Mouse (Mus musculus): ENCODE data around the gene Gimap9. TPM values are rescaled to one million over a fixed set of nuclear protein-coding genes. Genes with fewer than 3 reads are reported as not detected.

The Gimap9 gene
- total RNA-seq, 2 experiments from 2014 or later = 1.1 to 1.3 TPM

- no peak for DNase-seq
- intact Hi-C loops (cut with DNase I) = no loop called here
Observed at GRCm38 (mm10) chr6:48685694-48686665, 10.1 kb downstream of the Gimap9 start.

DNA sequence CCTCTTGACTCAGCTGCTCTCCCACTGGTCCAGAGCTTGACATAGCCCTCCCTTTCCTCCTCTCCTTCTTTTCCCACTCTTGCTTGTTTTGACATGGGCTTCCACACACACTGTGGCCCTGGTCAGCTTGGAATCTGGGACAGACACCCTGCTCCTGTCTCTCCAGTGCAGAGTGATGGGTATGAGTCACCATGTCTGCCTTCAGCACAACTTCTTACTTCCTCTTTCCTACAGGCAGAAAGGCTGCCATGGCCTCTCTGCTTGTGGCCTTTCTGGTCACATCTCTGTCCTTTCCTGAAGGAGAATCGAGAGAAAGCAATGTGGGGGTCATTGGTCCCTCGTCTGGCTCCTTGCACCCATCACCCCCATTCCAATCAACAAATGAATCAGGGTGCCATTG lies 11.1 kb downstream of the Gimap9 start:
- DNase-seq = no peak
- intact Hi-C loops (cut with DNase I) = no loop called here

- intact Hi-C loops (cut with DNase I) = no loop called here
- no peak for DNase-seq
Observed at GRCm38 (mm10) chr6:48689320-48689719, 13.4 kb downstream of the Gimap9 start.

GRCm38 (mm10) chr6:48692962-48693361 lies 17.0 kb downstream of the Gimap9 start:
- intact Hi-C loops (cut with DNase I) = no loop called here
- DNase-seq = no peak

DNA sequence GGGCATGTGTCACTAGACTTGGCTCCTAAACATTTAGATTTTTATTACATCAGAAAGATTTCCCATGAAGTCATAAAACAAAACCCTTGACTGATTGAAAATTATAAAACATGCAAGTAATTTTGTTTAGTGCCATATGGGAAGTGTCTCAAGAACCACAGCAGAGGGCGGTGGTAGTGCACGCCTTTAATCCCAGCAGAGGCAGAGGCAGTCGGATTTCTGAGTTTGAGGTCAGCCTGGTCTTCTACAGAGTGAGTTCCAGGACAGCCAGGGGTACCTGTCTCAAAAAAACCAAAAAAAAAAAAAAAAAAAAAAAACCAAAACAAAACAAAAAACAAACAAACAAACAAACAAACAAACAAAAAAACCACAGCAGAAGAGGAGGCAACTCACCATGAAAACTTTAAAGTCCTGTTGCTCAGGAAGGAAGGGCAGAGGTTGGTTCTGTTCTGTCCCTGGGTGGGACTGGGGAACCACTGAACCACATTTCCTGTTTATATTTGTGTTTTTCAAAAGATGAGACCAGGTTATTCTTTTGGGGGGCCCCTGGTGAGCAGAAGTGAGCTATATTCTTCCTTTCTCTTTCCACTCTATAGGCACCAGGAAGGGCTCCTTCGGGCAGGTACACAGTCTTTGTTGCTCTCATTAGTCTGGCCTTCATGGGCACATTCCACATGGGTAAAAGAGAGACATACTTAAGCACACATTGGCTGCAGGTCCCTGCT lies 21.1 kb downstream of the Gimap9 start:
- DNase-seq = no peak
- intact Hi-C loops (cut with DNase I) = no loop called here

- intact Hi-C loops (cut with DNase I) = no loop called here
Observed at GRCm38 (mm10) chr6:48697555-48697930, 21.6 kb downstream of the Gimap9 start.

DNA sequence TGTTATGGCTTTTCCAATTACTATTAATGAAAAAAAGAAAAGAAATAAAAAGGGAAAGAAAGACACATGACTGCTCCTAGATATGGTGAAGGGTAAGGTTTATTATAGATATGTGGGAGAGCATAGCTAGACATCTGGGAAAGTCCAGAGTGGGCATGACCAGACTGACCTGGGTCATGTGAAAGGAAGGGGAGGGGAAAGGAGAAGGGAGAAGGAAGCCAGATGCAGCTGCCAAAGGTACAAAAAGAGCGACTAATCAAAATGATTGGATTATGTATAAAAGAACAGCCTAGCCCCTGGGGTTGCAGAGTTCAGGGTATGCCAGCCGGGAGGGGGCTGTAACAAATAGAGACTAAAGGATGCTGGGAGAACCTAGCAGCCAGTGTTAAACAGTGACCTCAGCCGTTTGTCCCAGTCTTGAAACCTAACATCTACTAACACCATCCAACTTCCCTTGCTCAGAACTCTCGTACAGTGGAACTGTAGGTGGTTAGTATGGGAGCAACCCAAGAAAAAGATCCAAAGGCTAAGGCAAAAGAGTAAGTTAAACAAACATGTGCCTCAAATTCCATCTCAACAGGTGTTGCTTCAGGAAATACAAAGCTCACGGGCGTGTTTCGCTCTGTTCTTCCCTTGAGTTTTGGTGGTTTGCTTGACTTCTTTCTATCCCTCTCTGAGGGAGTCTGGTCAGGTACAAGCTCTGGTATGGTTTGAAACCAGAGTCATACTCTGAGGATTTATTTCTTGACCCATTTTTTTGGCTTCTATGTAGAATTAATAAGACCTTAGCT lies 22.3 kb downstream of the Gimap9 start:
- intact Hi-C loops (cut with DNase I) = no loop called here
- DNase-seq = no peak

More at GRCm38 (mm10) chr6:48697555-48697930, 21.6 kb downstream of the Gimap9 start:
- DNase-seq = no peak

DNA sequence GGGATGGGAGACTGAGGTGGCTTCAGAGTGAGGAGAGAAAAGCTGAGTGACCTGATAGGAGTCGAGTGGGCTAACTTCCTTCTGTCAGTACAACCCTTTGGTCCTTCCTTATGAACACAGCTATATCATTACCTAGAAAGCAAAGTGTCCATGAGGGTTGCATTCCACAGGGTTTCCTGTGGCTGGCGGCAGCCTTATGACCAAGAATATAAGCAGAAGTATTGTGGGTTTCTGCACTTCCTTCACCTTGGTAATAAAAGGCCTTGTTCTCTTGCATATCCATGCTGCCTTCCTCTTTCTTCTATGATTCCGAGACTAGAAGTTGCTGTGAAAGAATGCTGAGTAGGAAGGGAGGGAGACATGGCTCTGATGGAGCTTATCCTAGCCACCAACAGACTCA lies 23.0 kb downstream of the Gimap9 start:
- intact Hi-C loops (cut with DNase I) = no loop called here
- no peak for DNase-seq

DNA sequence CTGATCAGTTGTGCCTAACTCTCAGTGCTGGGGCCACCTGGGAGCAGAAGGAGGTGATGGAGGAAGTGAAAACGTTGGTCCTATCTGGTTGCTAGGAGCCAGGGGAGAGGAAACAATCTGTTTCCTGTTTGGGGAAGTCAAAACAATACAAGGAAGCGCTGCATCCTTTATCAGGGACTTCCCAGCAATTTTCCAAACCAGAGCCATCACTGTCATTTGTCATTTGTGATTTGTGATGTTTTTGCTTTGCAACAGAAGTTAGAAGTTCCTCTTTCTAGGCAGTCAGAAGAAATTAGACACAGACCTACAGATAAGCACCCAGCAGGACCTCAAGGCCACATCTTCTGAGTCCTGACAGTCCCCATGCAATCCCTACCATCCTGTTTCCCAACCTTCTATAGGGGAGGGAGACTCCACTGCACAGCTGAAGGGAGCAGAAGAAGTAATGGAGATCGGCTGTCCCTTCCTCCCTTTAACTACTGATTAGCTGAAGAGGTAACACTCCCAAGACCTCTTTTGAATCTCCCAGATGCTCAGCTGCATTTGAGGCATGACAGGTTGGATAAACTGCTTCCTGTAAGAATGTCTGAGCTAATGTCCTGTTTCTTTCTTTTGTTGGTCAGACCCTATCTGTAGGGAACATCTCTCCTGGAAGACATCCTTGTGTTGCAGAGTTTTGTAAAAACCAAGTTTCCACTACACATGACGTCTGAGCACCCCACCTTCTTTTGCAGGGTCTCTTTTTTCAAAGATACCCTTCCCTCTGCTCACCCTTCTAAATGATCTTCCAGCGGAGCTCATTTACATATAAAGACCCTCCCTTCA lies 24.5 kb downstream of the Gimap9 start:
- DNase-seq = no peak
- intact Hi-C loops (cut with DNase I) = no loop called here

GRCm38 (mm10) chr6:48702146-48702545 lies 26.2 kb downstream of the Gimap9 start:
- intact Hi-C loops (cut with DNase I) = no loop called here
- no peak for DNase-seq

GRCm38 (mm10) chr6:48702601-48703000 lies 26.7 kb downstream of the Gimap9 start:
- DNase-seq = no peak

DNA sequence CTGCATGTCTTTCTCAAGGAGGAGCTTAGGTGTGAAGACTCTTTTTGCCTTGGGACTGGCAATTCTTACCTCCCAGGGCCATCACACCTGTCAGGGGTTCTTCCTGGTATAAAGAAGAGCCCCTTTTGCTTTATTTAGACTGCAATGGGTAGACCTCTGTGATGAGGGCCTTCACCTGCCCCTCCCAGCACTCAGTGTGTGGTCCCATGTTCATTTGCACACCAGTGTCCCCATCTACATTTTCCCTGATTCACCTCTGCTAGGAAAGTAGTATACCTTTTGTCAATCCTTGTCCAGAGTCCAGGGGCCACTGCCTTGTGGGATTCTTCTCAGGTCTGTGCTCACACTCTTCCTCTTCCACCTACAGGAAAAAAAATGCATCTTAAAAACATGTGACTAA lies 28.2 kb downstream of the Gimap9 start:
- DNase-seq = no peak
- intact Hi-C loops (cut with DNase I) = no loop called here

More at GRCm38 (mm10) chr6:48702601-48703000, 26.7 kb downstream of the Gimap9 start:
- intact Hi-C loops (cut with DNase I) = no loop called here

- intact Hi-C loops (cut with DNase I) = no loop called here
- no peak for DNase-seq
Observed at GRCm38 (mm10) chr6:48706130-48706529, 30.2 kb downstream of the Gimap9 start.

DNA sequence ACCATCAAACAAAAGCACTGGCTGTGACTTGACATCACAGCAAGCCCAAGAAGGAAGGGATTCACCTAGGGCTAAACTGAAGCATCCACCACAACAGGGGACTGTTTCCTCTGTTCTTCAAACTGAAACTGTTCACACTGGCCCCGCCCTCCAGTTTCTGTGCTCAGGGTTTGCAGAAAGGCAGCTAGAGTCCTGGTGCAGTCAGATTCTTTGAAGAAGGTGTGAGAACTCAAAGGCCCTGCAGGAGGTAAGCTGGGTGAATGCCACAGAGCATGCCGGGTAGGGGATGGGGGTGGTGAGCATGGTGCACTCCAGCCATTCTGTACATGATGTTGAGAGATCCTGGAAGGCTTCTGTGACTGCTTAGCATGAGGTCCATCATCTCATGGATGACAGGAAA lies 42.5 kb downstream of the Gimap9 start, which contains the start of the genes Gm28053 and Gimap7:
Gm28053 (plus strand) TSS at position 153 of the 400 bp plus-strand sequence.
Gimap7 (plus strand) TSS at position 167 of the 400 bp plus-strand sequence.
- no peak for DNase-seq
- intact Hi-C loops (cut with DNase I) = no loop called here

DNA sequence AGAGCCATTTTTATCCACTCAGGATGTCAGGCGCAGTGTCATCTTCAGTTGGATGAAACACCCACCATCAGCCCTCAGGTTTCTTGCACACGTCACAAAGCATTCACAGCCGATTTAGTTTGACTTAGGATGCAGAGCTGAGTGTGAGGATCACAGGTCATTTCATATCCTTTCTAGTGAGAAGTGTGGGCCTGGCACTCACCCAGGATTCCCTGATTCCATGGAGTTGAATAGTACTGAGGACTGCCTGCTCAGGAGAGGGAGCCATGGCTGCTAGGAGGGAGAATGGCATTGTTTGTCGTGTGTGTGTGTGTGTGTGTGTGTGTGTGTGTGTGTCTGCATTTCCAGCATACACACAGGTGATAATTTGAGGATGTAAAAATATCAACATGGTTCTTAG lies 44.4 kb downstream of the Gimap9 start:
- DNase-seq = no peak
- intact Hi-C loops (cut with DNase I) = no loop called here

- no peak for DNase-seq
- intact Hi-C loops (cut with DNase I) = no loop called here
Observed at GRCm38 (mm10) chr6:48723468-48723867, 47.5 kb downstream of the Gimap9 start.

- intact Hi-C loops (cut with DNase I) = no loop called here
- DNase-seq = no peak
Observed at GRCm38 (mm10) chr6:48725476-48725875, 49.5 kb downstream of the Gimap9 start.

DNA sequence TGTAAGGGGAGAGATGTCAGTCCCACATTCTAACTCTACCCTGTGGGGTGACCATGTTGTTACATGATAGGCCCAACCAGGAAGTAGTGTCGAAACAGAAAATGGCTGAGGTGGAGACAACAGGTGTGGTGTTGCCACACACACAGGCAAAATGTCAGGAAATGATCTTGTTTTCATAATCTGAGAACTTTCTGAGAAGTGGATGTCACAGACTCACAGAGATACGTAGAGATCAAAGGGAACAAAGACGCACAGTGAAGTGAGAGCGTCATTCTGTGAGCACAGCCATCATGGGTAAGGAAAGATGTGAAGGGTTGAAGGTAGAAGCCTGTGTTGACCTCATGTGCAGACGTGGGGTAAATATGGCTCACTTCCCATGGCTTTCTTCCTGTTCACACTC lies 51.8 kb downstream of the Gimap9 start:
- intact Hi-C loops (cut with DNase I) = no loop called here
- no peak for DNase-seq
